Mouse (Mus musculus) CD4-positive helper T cell, adult 2 months (primary cell): Measurements from ENCODE around the gene Ifi209.
"Not testable (repeated sequence)": the region's sequence is repeated elsewhere in the genome, so short reads cannot be mapped to it uniquely, and the experiment has no call there.

ENCODE experiments used
- DNase-seq: peaks from one replicate; pipeline ENCODE4 v3.0.0-alpha.2; 2012; ENCODE audit warnings: low read depth, missing footprints, low spot score

Ifi209 gene

GRCm38 (mm10) chr1:173630622-173631021 is at the start of gene Ifi209:
Gene Ifi209 (plus strand): TSS chr1:173630917.
- DNase-seq, result peak; percentile 68

- DNase-seq, result not testable (repeated sequence)
Observed at GRCm38 (mm10) chr1:173589698-173590097, 41.0 kb upstream of the Ifi209 start.

GRCm38 (mm10) chr1:173598838-173599494 is 31.8 kb upstream of the Ifi209 start, which contains the start of gene Ifi213:
Gene Ifi213 (minus strand): TSS chr1:173599274.
- peak; percentile 66 for DNase-seq

GRCm38 (mm10) chr1:173610291-173610690 is 20.4 kb upstream of the Ifi209 start:
- DNase-seq, result not testable (repeated sequence)

- DNase-seq, result not testable (repeated sequence)
Observed at GRCm38 (mm10) chr1:173622216-173622615, 8.5 kb upstream of the Ifi209 start.

GRCm38 (mm10) chr1:173624052-173624451 is 6.7 kb upstream of the Ifi209 start:
- no peak for DNase-seq

- DNase-seq, result no peak
Observed at GRCm38 (mm10) chr1:173626686-173627085, 4.0 kb upstream of the Ifi209 start.

- peak; percentile 11 for DNase-seq
Observed at GRCm38 (mm10) chr1:173633969-173634645, 3.4 kb downstream of the Ifi209 start.

GRCm38 (mm10) chr1:173645393-173645792 is 14.7 kb downstream of the Ifi209 start:
- no peak for DNase-seq

- DNase-seq, result no peak
Observed at GRCm38 (mm10) chr1:173657973-173658372, 27.3 kb downstream of the Ifi209 start.

- DNase-seq, result peak; percentile 53
Observed at GRCm38 (mm10) chr1:173673458-173674097, 42.9 kb downstream of the Ifi209 start, which contains the start of gene Ifi208. Gene Ifi208 (plus strand): TSS chr1:173673675.

GRCm38 (mm10) chr1:173678605-173679004 is 47.9 kb downstream of the Ifi209 start:
- peak; percentile 45 for DNase-seq

- DNase-seq, result no peak
Observed at GRCm38 (mm10) chr1:173694270-173694669, 63.6 kb downstream of the Ifi209 start.
